Mouse (Mus musculus): ENCODE data around the gene Ccdc62.
A peak's percentile ranks its signal among the peaks of the same experiment; 100 is the strongest.

GRCm38 (mm10) chr5:123931131-123931530, 652 bp downstream of the Ccdc62 start:
- TF ChIP-seq POLR2A (IDR thresholded peaks at IDR 0.05; ENCODE audit: low read depth, low read length): peak; percentile 32; the same call in 1 of the 2 replicates
- no peak for TF ChIP-seq CTCF (IDR thresholded peaks at IDR 0.05; ENCODE audit: borderline replicate concordance, insufficient read depth, low read length)
